Mouse (Mus musculus) liver, postnatal 0 days (tissue): ENCODE data around the gene Sh3gl2. TPM values are rescaled to one million over a fixed set of nuclear protein-coding genes. Genes with fewer than 3 reads are reported as not detected.

Experiments used
- ATAC-seq: fragments of 200-750 bp; cut with Nextera tagmentation; 2 replicates; pipeline ENCODE4 v1.8.0; 2017; ENCODE audit warnings: mild to moderate bottlenecking, moderate library complexity
- DNase-seq: peaks from one replicate; pipeline ENCODE4 v3.0.0-alpha.2; 2016
- H3K27ac ChIP-seq: fragments of 300-500 bp; sonication (generic); 2 replicates; pipeline ENCODE4 v1.5.1; 2014; ENCODE audit warnings: antibody characterized with exemption, moderate library complexity, mild to moderate bottlenecking, low read depth
- H3K27me3 ChIP-seq: fragments of 300-500 bp; sonication (generic); 2 replicates; pipeline ENCODE4 v1.6.1; 2014; ENCODE audit warnings: low read length, control low read depth, mixed read lengths; ENCODE audit not compliant: insufficient read depth
- H3K36me3 ChIP-seq: fragments of 300-500 bp; sonication (generic); replicated peaks from 2 replicates; pipeline ENCODE4 v1.6.1; 2014; ENCODE audit warnings: mild to moderate bottlenecking, control low read depth, low read length, moderate library complexity, mixed read lengths; ENCODE audit not compliant: insufficient read depth
- H3K4me1 ChIP-seq: fragments of 300-500 bp; sonication (generic); 2 replicates; pipeline ENCODE4 v1.6.1; 2014; ENCODE audit warnings: antibody characterized with exemption, mild to moderate bottlenecking, control low read depth; ENCODE audit not compliant: insufficient read depth
- H3K4me2 ChIP-seq: fragments of 300-500 bp; sonication (generic); 2 replicates; pipeline ENCODE4 v1.6.1; 2014; ENCODE audit warnings: low read depth, mild to moderate bottlenecking, low read length, moderate library complexity, mixed read lengths
- H3K4me3 ChIP-seq: fragments of 300-500 bp; sonication (generic); 2 replicates; pipeline ENCODE4 v1.5.1; 2014; ENCODE audit warnings: low read depth, low read length
- H3K9ac ChIP-seq: fragments of 300-500 bp; sonication (generic); replicated peaks from 2 replicates; pipeline ENCODE4 v1.6.1; 2014; ENCODE audit warnings: mild to moderate bottlenecking, moderate library complexity
- H3K9me3 ChIP-seq: fragments of 300-500 bp; sonication (generic); 2 replicates; pipeline ENCODE4 v1.6.1; 2016; ENCODE audit warnings: mild to moderate bottlenecking, control low read depth, low read length, mixed read lengths
- CTCF ChIP-seq: sonication (generic); IDR thresholded peaks from 2 replicates; pipeline ENCODE4 v1.5.1; 2016; ENCODE audit warnings: antibody characterized with exemption, low read depth
- EP300 ChIP-seq: IDR thresholded peaks from 2 replicates; pipeline ENCODE4 v1.6.1; 2016; ENCODE audit warnings: antibody characterized with exemption, low read depth, mild to moderate bottlenecking
- WGBS: fragments of 180-500 bp; shearing (Covaris S2); extraction: QIAGEN DNeasy Blood & Tissue Kit; methylation state at CpG from one replicate; pipeline ENCODE4 v1.1.7; 2014; ENCODE audit not compliant: insufficient replicate concordance; 5-methylcytosine and 5-hydroxymethylcytosine counted together
- polyA plus RNA-seq: library from polyadenylated mRNA; unstranded; fragments of >200 nt; fragmentation: Nextera tagmentation; extraction: Ambion mirVana; gene quantifications from 2 replicates; pipeline ENCODE4 v1.2.1, GENCODE M21; 2015

Sh3gl2 gene
- polyA plus RNA-seq = not detected in 2 replicates

- Histone ChIP-seq H3K9ac (no peak within 1 kb of the TSS), H3K27me3 (peaks cover 30% of the 10 kb centered on the region), H3K36me3 (no peaks in the 10 kb centered on the region), H3K4me1 (no peaks in the 10 kb centered on the region), H3K4me2 (peak within 1 kb of the TSS; percentile 73), H3K9me3 (no peaks in the 10 kb centered on the region), H3K27ac (no peak within 1 kb of the TSS), H3K4me3 (peak within 1 kb of the TSS; percentile 45)
- ATAC-seq (no peak), DNase-seq (peak; percentile 18)
- TF ChIP-seq CTCF (no peak), EP300 (no peak)
- under 1% methylated on average over 43 of the region's 48 CpGs for WGBS
Observed at GRCm38 (mm10) chr4:85205071-85205635, at the start of gene Sh3gl2. Gene Sh3gl2 (plus strand): TSS chr4:85205126.

DNA sequence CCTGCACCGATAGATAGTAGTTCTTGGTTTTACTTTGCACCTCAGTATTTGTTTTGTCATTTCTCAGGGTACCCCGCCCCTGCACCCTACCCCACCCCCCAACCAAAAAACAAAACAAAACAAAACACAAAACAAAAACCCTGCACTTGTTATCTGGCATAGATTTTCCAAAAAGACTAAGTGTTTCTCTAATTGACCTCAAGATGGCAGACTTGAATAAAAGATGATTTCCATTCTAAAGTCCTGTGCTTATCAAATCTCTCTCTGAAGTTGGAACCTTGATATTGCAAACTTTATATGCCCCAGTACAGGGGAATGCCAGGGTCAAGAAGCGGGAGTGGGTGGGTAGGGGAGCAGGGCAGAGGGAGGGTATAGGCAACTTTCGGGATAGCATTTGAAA lies 43.8 kb upstream of the Sh3gl2 start:
- WGBS = 65% methylated on average over 4 of the region's 4 CpGs
- H3K27ac ChIP-seq = no peak overlapping the region
- H3K27me3 ChIP-seq = no peaks in the 10 kb centered on the region
- no peak overlapping the region for H3K4me2 ChIP-seq
- no peak overlapping the region for H3K9ac ChIP-seq
- DNase-seq (no peak), ATAC-seq (no peak)
- TF ChIP-seq CTCF = no peak
- TF ChIP-seq EP300 = no peak
- H3K4me1 ChIP-seq = no peaks in the 10 kb centered on the region
- H3K9me3 ChIP-seq = no peaks in the 10 kb centered on the region
- H3K36me3 ChIP-seq = no peaks in the 10 kb centered on the region
- no peak overlapping the region for H3K4me3 ChIP-seq

DNA sequence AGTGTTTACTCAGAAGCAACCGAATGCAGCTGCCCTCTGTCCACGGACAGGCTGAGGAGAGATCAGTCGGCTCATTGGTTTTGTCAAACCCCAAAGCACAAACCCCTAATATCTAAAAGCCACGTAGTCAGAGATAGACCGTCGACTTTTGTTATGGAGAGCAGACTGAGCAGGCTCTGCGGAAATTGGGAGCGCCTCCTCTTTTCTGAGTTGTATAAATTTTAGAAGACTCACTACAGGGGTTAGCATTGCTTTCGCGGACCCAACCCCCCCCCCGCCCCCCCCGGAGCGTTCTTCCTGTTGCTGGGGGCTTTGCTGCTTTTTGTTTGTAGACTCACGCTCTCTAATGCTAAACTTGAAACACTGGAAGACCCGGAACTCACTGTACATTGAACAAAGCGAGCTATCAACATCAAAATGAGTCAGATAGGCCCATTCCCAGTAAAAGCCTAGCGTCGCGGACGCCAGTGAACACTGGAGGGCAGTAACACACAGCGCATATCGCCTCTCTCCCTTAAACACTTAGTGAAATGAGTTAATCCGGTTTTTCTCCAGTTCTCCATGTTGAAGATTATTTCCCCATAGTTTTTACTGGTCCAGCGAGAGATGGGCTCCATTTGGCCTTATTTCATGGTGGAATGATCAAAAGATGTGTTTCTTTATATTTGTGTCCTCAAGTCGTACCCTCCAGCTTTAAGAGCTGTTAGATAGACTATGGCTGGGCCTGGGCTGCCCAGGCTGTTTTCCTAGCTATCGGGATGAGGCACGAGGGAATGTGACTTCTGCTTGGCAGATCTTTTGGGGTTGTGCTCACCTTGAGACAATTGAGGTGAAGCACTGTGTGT lies 42.2 kb upstream of the Sh3gl2 start:
- no peaks in the 10 kb centered on the region for H3K27me3 ChIP-seq
- peak overlapping the region; percentile 32; the same call in 1 of the 2 replicates for H3K4me2 ChIP-seq
- ATAC-seq (no peak), DNase-seq (peak; percentile 27)
- 29% methylated on average over 27 of the region's 27 CpGs for WGBS
- H3K9me3 ChIP-seq = no peaks in the 10 kb centered on the region
- no peaks in the 10 kb centered on the region for H3K36me3 ChIP-seq
- no peak overlapping the region for H3K4me3 ChIP-seq
- H3K4me1 ChIP-seq = no peaks in the 10 kb centered on the region
- peak; percentile 64 for TF ChIP-seq CTCF
- TF ChIP-seq EP300 = no peak
- no peak overlapping the region for H3K9ac ChIP-seq
- no peak overlapping the region for H3K27ac ChIP-seq

GRCm38 (mm10) chr4:85163313-85163615 lies 41.7 kb upstream of the Sh3gl2 start:
- TF ChIP-seq EP300 (no peak), CTCF (no peak)
- no peak overlapping the region for H3K4me3 ChIP-seq
- H3K9ac ChIP-seq = no peak overlapping the region
- H3K9me3 ChIP-seq = no peaks in the 10 kb centered on the region
- ATAC-seq = no peak
- no peaks in the 10 kb centered on the region for H3K27me3 ChIP-seq
- H3K36me3 ChIP-seq = no peaks in the 10 kb centered on the region
- H3K27ac ChIP-seq = no peak overlapping the region
- H3K4me1 ChIP-seq = no peaks in the 10 kb centered on the region
- DNase-seq = no peak
- H3K4me2 ChIP-seq = no peak overlapping the region
- 86% methylated on average over 2 of the region's 2 CpGs for WGBS

- WGBS = 82% methylated on average over 12 of the region's 12 CpGs
- ATAC-seq (no peak), DNase-seq (no peak)
- Histone ChIP-seq H3K36me3 (no peaks in the 10 kb centered on the region), H3K27ac (no peak overlapping the region), H3K4me2 (no peak overlapping the region), H3K27me3 (no peaks in the 10 kb centered on the region), H3K9me3 (no peaks in the 10 kb centered on the region), H3K4me1 (no peaks in the 10 kb centered on the region), H3K9ac (no peak overlapping the region), H3K4me3 (no peak overlapping the region)
- TF ChIP-seq EP300 (no peak), CTCF (no peak)
Observed at GRCm38 (mm10) chr4:85168001-85168400, 36.9 kb upstream of the Sh3gl2 start.

GRCm38 (mm10) chr4:85175466-85175865 lies 29.5 kb upstream of the Sh3gl2 start:
- ATAC-seq = no peak
- 72% methylated on average over 4 of the region's 4 CpGs for WGBS
- no peak overlapping the region for H3K4me2 ChIP-seq

More at GRCm38 (mm10) chr4:85175466-85175865, 29.5 kb upstream of the Sh3gl2 start:
- DNase-seq = no peak
- no peaks in the 10 kb centered on the region for H3K27me3 ChIP-seq
- no peaks in the 10 kb centered on the region for H3K9me3 ChIP-seq
- no peaks in the 10 kb centered on the region for H3K4me1 ChIP-seq
- H3K36me3 ChIP-seq = no peaks in the 10 kb centered on the region
- no peak overlapping the region for H3K27ac ChIP-seq
- H3K4me3 ChIP-seq = no peak overlapping the region
- H3K9ac ChIP-seq = no peak overlapping the region
- no peak for TF ChIP-seq CTCF
- no peak for TF ChIP-seq EP300
